Mouse (Mus musculus) 416B (cell line): ENCODE results near the gene Qpct.

Experiments used
- DNase-seq: peaks from one replicate; pipeline ENCODE4 v3.0.0; 2011; ENCODE audit warnings: low read depth

Qpct gene

GRCm38 (mm10) chr17:79051606-79052005, at the start of gene Qpct:
TSS of gene Qpct (plus strand) at chr17:79051906.
- no peak for DNase-seq

- DNase-seq, result peak; percentile 49
Observed at GRCm38 (mm10) chr17:79013625-79014024, 38.1 kb upstream of the Qpct start.

GRCm38 (mm10) chr17:79014911-79015685, 36.6 kb upstream of the Qpct start:
- DNase-seq, result peak; percentile 65

GRCm38 (mm10) chr17:79015831-79016230, 35.9 kb upstream of the Qpct start:
- DNase-seq, result peak; percentile 38

- no peak for DNase-seq
Observed at GRCm38 (mm10) chr17:79018422-79018821, 33.3 kb upstream of the Qpct start.

- peak; percentile 36 for DNase-seq
Observed at GRCm38 (mm10) chr17:79019726-79020207, 31.9 kb upstream of the Qpct start.

GRCm38 (mm10) chr17:79020208-79020983, 31.3 kb upstream of the Qpct start, which contains the start of gene Prkd3:
TSS of gene Prkd3 (minus strand) at chr17:79020816.
- DNase-seq, result no peak

- DNase-seq, result no peak
Observed at GRCm38 (mm10) chr17:79020984-79021335, 30.7 kb upstream of the Qpct start.

GRCm38 (mm10) chr17:79022746-79023145, 29.0 kb upstream of the Qpct start:
- no peak for DNase-seq

GRCm38 (mm10) chr17:79024544-79024943, 27.2 kb upstream of the Qpct start:
- no peak for DNase-seq

GRCm38 (mm10) chr17:79029226-79029625, 22.5 kb upstream of the Qpct start:
- no peak for DNase-seq

GRCm38 (mm10) chr17:79031569-79031968, 20.1 kb upstream of the Qpct start:
- no peak for DNase-seq

- no peak for DNase-seq
Observed at GRCm38 (mm10) chr17:79032782-79033181, 18.9 kb upstream of the Qpct start.

- DNase-seq, result no peak
Observed at GRCm38 (mm10) chr17:79039660-79040059, 12.0 kb upstream of the Qpct start.

GRCm38 (mm10) chr17:79043705-79044104, 8.0 kb upstream of the Qpct start:
- DNase-seq, result peak; percentile 21

GRCm38 (mm10) chr17:79052088-79052812, 544 bp downstream of the Qpct start:
- DNase-seq, result no peak

- no peak for DNase-seq
Observed at GRCm38 (mm10) chr17:79058271-79058670, 6.6 kb downstream of the Qpct start.

- DNase-seq, result no peak
Observed at GRCm38 (mm10) chr17:79060221-79060620, 8.5 kb downstream of the Qpct start.

GRCm38 (mm10) chr17:79064250-79064649, 12.5 kb downstream of the Qpct start:
- DNase-seq, result peak; percentile 41

- DNase-seq, result no peak
Observed at GRCm38 (mm10) chr17:79068581-79068980, 16.9 kb downstream of the Qpct start.

- no peak for DNase-seq
Observed at GRCm38 (mm10) chr17:79069019-79069418, 17.3 kb downstream of the Qpct start.

GRCm38 (mm10) chr17:79069766-79070480, 18.2 kb downstream of the Qpct start:
- DNase-seq, result no peak
